Mouse (Mus musculus): ENCODE results near the gene Gm26727. TPM values are rescaled to one million over a fixed set of nuclear protein-coding genes. Genes with fewer than 3 reads are reported as not detected.
"Not testable (repeated sequence)": the region's sequence is repeated elsewhere in the genome, so short reads cannot be mapped to it uniquely, and the experiment has no call there.

Gm26727 gene
- not detected in 2 replicates for polyA plus RNA-seq (2015; fragmentation: Nextera tagmentation; extraction: Ambion mirVana)

- 71% methylated on average over 2 of the region's 2 CpGs for WGBS
- ATAC-seq (ENCODE audit: low FRiP score), result no peak
Observed at GRCm38 (mm10) chr2:67433081-67433480, at the start of gene Gm26727. TSS of gene Gm26727 (minus strand) at chr2:67433181.

GRCm38 (mm10) chr2:67481051-67481450 is 48.1 kb upstream of the Gm26727 start:
- Histone ChIP-seq H3K9me3 (no peaks in the 10 kb centered on the region), H3K9ac (no peak overlapping the region), H3K27ac (no peak overlapping the region), H3K4me2 (no peak overlapping the region), H3K4me3 (no peak overlapping the region), H3K4me1 (replicated peaks) (no peaks in the 10 kb centered on the region), H3K27me3 (no peaks in the 10 kb centered on the region), H3K36me3 (no peaks in the 10 kb centered on the region)
- no peak for ATAC-seq (ENCODE audit: low FRiP score)
- 72% methylated on average over 3 of the region's 3 CpGs for WGBS

More at GRCm38 (mm10) chr2:67433081-67433480, at the start of gene Gm26727:
- H3K4me2 ChIP-seq, result no peak within 1 kb of the TSS
- no peaks in the 10 kb centered on the region for H3K9me3 ChIP-seq
- H3K36me3 ChIP-seq, result no peaks in the 10 kb centered on the region
- no peak within 1 kb of the TSS for H3K27ac ChIP-seq
- H3K4me3 ChIP-seq, result no peak within 1 kb of the TSS
- H3K9ac ChIP-seq, result no peak within 1 kb of the TSS
- no peaks in the 10 kb centered on the region for H3K27me3 ChIP-seq
- no peaks in the 10 kb centered on the region for H3K4me1 ChIP-seq (replicated peaks)

DNA sequence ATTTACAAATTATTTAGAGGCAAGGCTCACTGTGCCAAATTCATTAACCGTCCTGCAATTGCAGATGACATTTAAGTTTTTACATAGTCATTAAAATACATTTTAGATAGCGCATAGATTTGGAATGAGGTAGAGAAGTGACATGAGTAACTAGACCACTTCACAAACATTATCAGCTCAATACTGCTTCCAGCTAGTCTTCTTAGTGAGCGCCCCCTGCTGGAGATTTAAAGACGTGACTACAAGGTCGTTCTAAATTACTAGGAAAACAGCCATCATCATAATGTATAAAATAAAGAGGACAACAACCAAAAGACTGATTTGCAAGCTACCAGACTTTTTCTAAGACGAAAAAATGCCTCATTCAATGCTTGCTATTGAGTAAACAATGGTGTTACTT is 44.8 kb upstream of the Gm26727 start:
- Histone ChIP-seq H3K36me3 (no peaks in the 10 kb centered on the region), H3K4me1 (replicated peaks) (no peaks in the 10 kb centered on the region), H3K27ac (no peak overlapping the region), H3K9ac (no peak overlapping the region), H3K4me2 (no peak overlapping the region), H3K27me3 (no peaks in the 10 kb centered on the region), H3K4me3 (no peak overlapping the region), H3K9me3 (no peaks in the 10 kb centered on the region)
- ATAC-seq (ENCODE audit: low FRiP score), result no peak
- 19% methylated on average over 6 of the region's 6 CpGs for WGBS

- WGBS, result 88% methylated on average over 5 of the region's 5 CpGs
- not testable (repeated sequence) for H3K9me3 ChIP-seq; ATAC-seq (ENCODE audit: low FRiP score); H3K27me3 ChIP-seq; H3K4me2 ChIP-seq; H3K27ac ChIP-seq; H3K36me3 ChIP-seq; H3K9ac ChIP-seq; H3K4me1 ChIP-seq (replicated peaks); H3K4me3 ChIP-seq
Observed at GRCm38 (mm10) chr2:67470030-67470429, 37.0 kb upstream of the Gm26727 start.

- no peaks in the 10 kb centered on the region for H3K9me3 ChIP-seq
- no peak overlapping the region for H3K4me3 ChIP-seq
- H3K4me2 ChIP-seq, result no peak overlapping the region
- no peak overlapping the region for H3K27ac ChIP-seq
- no peak overlapping the region for H3K9ac ChIP-seq
- H3K36me3 ChIP-seq, result no peaks in the 10 kb centered on the region
- ATAC-seq (ENCODE audit: low FRiP score), result no peak
- no peaks in the 10 kb centered on the region for H3K4me1 ChIP-seq (replicated peaks)
- H3K27me3 ChIP-seq, result no peaks in the 10 kb centered on the region
- 90% methylated on average over 7 of the region's 7 CpGs for WGBS
Observed at GRCm38 (mm10) chr2:67467036-67467435, 34.1 kb upstream of the Gm26727 start.

- no peak overlapping the region for H3K4me3 ChIP-seq
- no peaks in the 10 kb centered on the region for H3K27me3 ChIP-seq
- no peaks in the 10 kb centered on the region for H3K9me3 ChIP-seq
- H3K36me3 ChIP-seq, result no peaks in the 10 kb centered on the region
- 78% methylated on average over 3 of the region's 3 CpGs for WGBS
- H3K4me1 ChIP-seq (replicated peaks), result no peaks in the 10 kb centered on the region
- ATAC-seq (ENCODE audit: low FRiP score), result no peak
- H3K4me2 ChIP-seq, result no peak overlapping the region
- no peak overlapping the region for H3K27ac ChIP-seq
- no peak overlapping the region for H3K9ac ChIP-seq
Observed at GRCm38 (mm10) chr2:67460857-67461256, 27.9 kb upstream of the Gm26727 start.

DNA sequence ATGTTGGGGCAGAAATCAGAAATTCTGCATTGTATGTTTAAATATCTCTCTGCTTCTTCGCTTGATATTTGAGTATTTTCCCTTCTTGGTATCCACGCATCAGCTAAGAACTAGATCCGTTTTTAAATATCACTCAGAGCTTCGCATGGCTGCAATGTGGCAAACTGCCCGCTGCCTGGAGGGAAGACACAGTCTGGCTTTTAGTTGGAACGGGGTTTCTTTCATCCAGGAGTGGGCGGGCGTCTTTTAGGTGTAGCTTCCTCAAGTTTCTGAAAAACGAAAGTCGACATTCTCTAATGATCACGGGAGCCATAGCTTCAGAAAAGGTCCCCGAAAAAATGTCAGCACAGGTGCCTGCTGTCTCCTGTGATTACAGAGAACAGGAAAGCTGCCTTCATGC is 14.2 kb upstream of the Gm26727 start:
- Histone ChIP-seq H3K9me3 (no peaks in the 10 kb centered on the region), H3K9ac (no peak overlapping the region), H3K36me3 (no peaks in the 10 kb centered on the region), H3K4me2 (no peak overlapping the region), H3K27me3 (no peaks in the 10 kb centered on the region), H3K4me3 (no peak overlapping the region), H3K27ac (no peak overlapping the region), H3K4me1 (replicated peaks) (no peaks in the 10 kb centered on the region)
- ATAC-seq (ENCODE audit: low FRiP score), result no peak
- 74% methylated on average over 12 of the region's 12 CpGs for WGBS

DNA sequence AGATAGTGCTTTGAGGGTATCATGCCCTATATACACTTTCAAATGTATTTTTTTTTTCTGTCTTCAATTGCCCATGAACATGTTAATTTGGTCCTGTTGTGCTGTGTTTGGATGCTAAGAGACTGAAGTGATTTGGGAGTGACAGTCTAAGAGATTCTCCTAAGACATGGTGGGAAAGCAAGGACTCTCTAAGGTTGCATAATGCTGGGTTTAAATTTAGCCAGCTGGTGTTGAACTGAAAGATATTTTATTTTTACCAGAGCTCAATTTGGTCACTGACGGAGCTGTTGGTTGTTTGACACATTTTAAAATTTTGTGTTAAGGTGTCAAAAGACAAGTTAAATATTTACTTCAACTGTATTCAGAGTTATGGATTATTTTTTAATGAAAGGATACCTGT is 13.8 kb upstream of the Gm26727 start:
- WGBS, result 97% methylated on average over 1 of the region's 1 CpGs
- H3K9me3 ChIP-seq, result no peaks in the 10 kb centered on the region
- no peak overlapping the region for H3K4me2 ChIP-seq

GRCm38 (mm10) chr2:67445780-67446179 is 12.8 kb upstream of the Gm26727 start, which contains the start of gene Xirp2:
TSS of gene Xirp2 (plus strand) at chr2:67446002.
- H3K4me1 ChIP-seq (replicated peaks), result no peaks in the 10 kb centered on the region
- no peak within 1 kb of the TSS for H3K4me2 ChIP-seq
- no peaks in the 10 kb centered on the region for H3K9me3 ChIP-seq
- ATAC-seq (ENCODE audit: low FRiP score), result no peak
- H3K9ac ChIP-seq, result no peak within 1 kb of the TSS
- H3K36me3 ChIP-seq, result no peaks in the 10 kb centered on the region
- H3K27ac ChIP-seq, result no peak within 1 kb of the TSS
- no peaks in the 10 kb centered on the region for H3K27me3 ChIP-seq
- WGBS, result 79% methylated on average over 3 of the region's 3 CpGs
- H3K4me3 ChIP-seq, result no peak within 1 kb of the TSS

More for the DNA sequence above, 13.8 kb upstream of the Gm26727 start:
- H3K27ac ChIP-seq, result no peak overlapping the region
- no peaks in the 10 kb centered on the region for H3K4me1 ChIP-seq (replicated peaks)
- H3K27me3 ChIP-seq, result no peaks in the 10 kb centered on the region
- H3K36me3 ChIP-seq, result no peaks in the 10 kb centered on the region
- H3K4me3 ChIP-seq, result no peak overlapping the region
- no peak overlapping the region for H3K9ac ChIP-seq
- ATAC-seq (ENCODE audit: low FRiP score), result no peak

DNA sequence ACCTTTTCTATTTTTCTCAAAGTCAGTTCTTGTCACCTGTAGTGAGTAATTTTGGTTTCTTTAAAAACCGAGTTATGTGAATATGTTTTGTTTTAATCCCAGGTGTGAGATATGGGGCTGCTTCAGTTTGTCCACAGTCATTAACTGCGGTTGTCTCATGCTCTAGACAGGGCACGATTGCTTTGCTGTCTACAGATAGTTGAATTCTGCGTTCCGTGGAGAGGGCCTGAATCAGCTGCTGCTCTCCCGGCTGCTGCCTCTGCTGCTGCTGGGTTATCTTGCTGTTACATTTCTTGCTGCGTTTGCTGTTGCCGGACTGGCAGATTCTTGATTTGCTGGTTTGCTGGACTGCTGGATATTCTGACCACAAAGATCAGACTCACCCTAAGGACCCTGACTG is 5.3 kb upstream of the Gm26727 start:
- H3K9ac ChIP-seq, result no peak overlapping the region
- no peaks in the 10 kb centered on the region for H3K36me3 ChIP-seq
- H3K27me3 ChIP-seq, result no peaks in the 10 kb centered on the region
- H3K4me1 ChIP-seq (replicated peaks), result no peaks in the 10 kb centered on the region
- H3K27ac ChIP-seq, result no peak overlapping the region
- ATAC-seq (ENCODE audit: low FRiP score), result no peak
- 91% methylated on average over 8 of the region's 8 CpGs for WGBS
- no peak overlapping the region for H3K4me3 ChIP-seq
- H3K4me2 ChIP-seq, result no peak overlapping the region
- no peaks in the 10 kb centered on the region for H3K9me3 ChIP-seq

DNA sequence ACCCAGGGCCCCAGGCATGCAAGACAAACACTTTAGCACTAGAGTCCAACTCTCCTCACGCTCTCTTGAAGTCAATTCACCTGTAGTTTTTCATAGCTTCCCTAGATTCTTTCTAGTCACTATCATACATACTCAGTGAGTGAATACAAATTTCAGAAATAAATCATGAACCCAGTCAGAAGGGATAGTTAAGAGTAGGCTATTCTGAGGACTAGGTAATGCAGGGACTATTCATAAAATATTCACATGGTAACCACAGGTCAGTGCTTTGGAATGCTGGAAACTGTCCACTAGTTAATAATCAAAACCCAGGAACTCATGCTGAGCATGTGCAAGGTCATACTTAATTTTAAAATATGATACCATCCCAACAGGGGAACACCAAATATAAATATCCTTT is 10.2 kb downstream of the Gm26727 start:
- Histone ChIP-seq H3K4me2 (no peak overlapping the region), H3K4me3 (no peak overlapping the region), H3K36me3 (no peaks in the 10 kb centered on the region), H3K9ac (no peak overlapping the region), H3K27ac (no peak overlapping the region), H3K4me1 (replicated peaks) (no peaks in the 10 kb centered on the region), H3K27me3 (no peaks in the 10 kb centered on the region), H3K9me3 (no peaks in the 10 kb centered on the region)
- WGBS, result 82% methylated on average over 1 of the region's 1 CpGs
- ATAC-seq (ENCODE audit: low FRiP score), result no peak

GRCm38 (mm10) chr2:67420853-67421252 is 12.1 kb downstream of the Gm26727 start:
- no peak for ATAC-seq (ENCODE audit: low FRiP score)
- H3K4me3 ChIP-seq, result no peak overlapping the region
- H3K4me1 ChIP-seq (replicated peaks), result no peaks in the 10 kb centered on the region
- H3K27ac ChIP-seq, result no peak overlapping the region
- H3K36me3 ChIP-seq, result no peaks in the 10 kb centered on the region
- H3K4me2 ChIP-seq, result no peak overlapping the region
- no peaks in the 10 kb centered on the region for H3K27me3 ChIP-seq
- no peak overlapping the region for H3K9ac ChIP-seq
- no peaks in the 10 kb centered on the region for H3K9me3 ChIP-seq

GRCm38 (mm10) chr2:67413425-67413824 is 19.6 kb downstream of the Gm26727 start, which contains the start of gene Gm21830:
TSS of gene Gm21830 (plus strand) at chr2:67413725.
- H3K4me2 ChIP-seq; ATAC-seq (ENCODE audit: low FRiP score): not testable (repeated sequence)
- no CpG with 5 or more reads among the region's 1 CpGs for WGBS

More at GRCm38 (mm10) chr2:67413425-67413824, 19.6 kb downstream of the Gm26727 start, which contains the start of gene Gm21830:
- not testable (repeated sequence) for H3K4me1 ChIP-seq (replicated peaks); H3K4me3 ChIP-seq; H3K27ac ChIP-seq; H3K9me3 ChIP-seq; H3K9ac ChIP-seq; H3K27me3 ChIP-seq; H3K36me3 ChIP-seq
